Mouse (Mus musculus) cerebral cortex, adult 2 months (tissue): ENCODE data around the gene Serpina10.

Experiments
- WGBS: fragments of 180-500 bp; shearing (Covaris S2); methylation state at CpG from one replicate; pipeline ENCODE4 v1.1.7; 2018; 5-methylcytosine and 5-hydroxymethylcytosine counted together

The Serpina10 gene

DNA sequence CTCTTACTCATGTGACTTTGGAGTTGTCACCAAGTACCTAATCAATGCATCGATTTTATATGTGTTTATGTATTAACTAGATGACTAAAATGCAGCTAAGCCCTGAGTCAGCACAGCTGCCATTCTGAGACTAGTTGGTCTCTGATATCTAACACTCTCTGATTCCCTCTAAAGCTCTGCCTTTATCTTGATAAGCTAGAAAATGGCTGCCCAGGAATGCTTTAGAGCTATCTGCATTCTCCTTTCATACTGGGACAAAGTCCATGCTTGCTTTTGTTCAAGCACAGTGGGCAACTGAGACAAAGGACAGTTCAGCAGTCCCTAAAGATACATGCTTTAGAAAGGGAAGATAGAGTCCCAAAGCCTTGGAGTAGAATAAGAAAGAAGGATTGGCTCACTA lies 16.1 kb downstream of the Serpina10 start:
- WGBS, result 95% methylated on average over 1 of the region's 1 CpGs

DNA sequence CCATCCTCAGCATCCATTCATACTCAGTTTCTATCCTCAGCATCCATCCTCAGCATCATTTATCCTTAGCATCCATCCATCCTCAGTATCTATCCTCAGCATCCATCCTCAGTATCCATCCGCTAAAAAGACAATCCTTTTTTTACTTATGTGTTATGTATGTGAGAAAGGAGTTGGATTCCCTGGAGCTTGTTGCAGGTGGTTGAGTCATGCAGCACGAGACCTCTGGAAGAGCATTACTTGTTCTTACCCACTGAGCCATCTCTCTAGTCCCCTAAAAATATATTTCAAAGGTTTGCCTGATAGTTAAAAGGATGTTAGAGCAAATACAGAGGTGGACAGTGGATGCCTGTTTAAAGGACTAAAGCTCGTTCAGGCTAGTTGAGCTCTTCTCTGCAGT lies 29.4 kb downstream of the Serpina10 start:
- 69% methylated on average over 3 of the region's 3 CpGs for WGBS

DNA sequence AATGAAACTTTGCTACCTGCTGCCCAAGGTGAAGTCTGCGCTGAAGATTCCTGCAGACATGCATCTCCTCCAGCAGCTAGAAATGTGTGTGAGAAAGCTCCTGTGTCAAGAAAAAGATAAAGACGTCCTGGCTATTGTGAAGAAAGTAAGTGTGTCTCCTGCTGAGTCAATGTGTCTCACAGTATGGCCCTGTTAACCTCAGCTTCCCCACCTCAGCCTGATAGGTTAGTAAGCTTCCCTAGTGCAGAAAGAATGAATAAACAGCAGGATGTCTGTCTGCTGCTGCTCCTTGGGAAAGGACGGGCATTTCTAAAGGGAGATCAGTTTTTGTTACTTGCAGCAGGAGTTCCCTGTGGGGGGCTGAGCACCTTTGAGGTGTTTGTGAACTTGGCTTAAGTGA lies 30.9 kb downstream of the Serpina10 start:
- 58% methylated on average over 3 of the region's 3 CpGs for WGBS

DNA sequence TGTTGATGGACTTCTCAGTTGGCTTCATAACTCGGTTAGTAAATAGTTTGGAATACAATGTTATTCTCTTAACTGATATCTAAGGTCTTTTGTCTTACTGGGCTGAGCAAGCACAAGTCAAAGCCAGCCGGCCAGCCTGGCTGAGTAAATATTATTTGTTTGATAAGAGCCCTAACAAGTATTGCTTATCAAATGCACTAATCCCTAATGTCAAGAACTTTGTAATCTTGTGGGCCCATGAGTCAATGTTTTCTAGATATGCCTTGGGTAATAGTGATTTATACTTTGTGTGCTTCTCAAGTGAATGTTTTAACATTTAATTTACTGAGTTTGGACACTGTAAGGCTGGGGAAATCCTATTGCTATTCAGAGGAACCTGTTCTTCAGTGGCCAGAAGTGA lies 32.8 kb downstream of the Serpina10 start:
- WGBS, result 73% methylated on average over 2 of the region's 2 CpGs

DNA sequence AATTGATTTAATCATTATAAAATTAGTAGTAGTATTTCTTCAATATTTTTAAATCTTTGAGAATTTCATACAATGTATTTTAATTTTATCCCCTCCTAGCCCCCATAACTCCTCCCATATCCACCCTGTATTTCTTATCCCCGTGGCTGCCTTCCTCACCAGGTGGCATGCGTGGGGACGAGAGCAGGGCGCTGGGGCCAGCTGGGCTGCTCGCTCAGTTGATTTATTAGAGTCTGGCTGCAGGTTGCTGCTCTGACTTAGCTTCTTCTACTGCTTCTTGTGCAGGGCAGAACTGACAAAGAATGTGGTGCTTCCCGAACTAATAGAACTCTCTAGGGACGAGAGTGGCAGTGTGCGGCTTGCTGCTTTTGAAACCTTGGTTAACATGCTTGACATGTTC lies 47.5 kb downstream of the Serpina10 start:
- WGBS, result 90% methylated on average over 8 of the region's 8 CpGs

DNA sequence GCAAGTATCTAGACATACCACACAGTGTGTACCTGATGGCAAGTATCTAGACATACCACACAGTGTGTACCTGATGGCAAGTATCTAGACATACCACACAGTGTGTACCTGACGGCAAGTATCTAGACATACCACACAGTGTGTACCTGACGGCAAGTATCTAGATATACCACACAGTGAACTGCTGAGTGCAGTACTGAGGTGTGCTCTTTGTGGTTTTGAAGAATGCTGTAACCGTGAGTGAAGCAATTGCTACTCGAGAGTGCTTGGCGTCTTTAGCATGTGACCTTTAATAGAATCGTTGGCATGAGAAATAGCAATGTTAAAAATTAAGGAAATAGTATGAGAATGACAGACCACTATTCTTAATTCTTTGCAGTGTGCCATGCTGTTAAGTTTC lies 53.1 kb downstream of the Serpina10 start:
- 92% methylated on average over 6 of the region's 6 CpGs for WGBS

DNA sequence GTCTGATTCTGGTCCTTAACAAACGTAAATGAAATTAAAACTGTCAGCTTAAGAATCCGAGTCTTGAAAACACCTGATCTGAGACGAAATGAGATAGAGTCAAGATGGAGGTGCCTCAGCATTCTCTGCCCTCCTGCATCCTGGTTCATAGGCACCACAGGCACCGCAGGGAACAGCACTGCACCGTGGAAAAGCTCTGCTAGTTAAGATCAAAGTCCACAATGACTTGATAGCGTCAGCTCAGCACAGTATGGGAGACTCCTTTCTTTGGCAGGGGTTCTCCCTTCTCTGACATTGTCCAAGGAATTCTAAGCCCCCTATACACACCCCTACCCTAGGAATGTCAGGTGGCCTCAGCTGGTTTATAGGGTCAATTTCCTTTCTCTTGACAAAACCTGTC lies 61.6 kb downstream of the Serpina10 start:
- WGBS, result 77% methylated on average over 6 of the region's 6 CpGs

DNA sequence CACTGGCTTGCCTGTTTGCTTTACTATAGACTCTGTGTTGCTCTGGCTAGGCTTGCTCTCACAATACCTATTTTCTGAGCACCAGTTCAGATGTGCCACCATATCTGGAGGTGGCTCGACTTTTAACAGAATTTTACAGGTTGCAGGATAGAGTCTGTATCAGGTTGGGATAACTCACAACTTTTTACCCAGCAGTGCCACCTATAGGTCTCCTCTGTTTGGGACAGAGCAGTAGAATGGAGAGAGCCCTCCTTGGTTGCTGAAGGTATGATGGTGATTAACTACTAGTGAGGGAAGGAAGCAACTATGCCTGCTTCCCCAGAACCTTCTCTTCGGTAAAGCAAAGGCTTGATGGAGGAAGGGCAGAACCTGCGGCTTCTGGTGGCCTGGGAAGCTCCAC lies 64.1 kb downstream of the Serpina10 start:
- 73% methylated on average over 3 of the region's 3 CpGs for WGBS

DNA sequence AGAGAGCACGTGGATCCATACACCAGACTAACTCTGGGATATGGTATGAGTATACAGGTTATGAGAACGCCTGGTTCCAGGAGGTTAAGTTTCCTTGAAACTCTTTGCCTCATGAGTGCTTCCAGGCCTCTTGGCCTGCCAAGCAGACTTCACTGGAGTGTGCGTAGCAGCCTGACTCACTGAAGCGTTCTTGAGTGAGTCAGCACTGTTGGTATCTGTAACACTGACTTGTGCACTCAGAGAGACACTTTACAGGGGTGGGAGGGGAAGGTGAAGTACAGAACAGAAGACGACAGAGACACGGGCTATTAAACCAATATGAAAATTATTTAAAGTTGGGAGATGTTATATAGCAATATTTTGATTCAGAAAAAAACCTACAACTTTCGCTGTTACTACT lies 66.1 kb downstream of the Serpina10 start:
- 66% methylated on average over 7 of the region's 7 CpGs for WGBS
